Mouse (Mus musculus): ENCODE results near the gene Dtx1. TPM values are rescaled to one million over a fixed set of nuclear protein-coding genes. Genes with fewer than 3 reads are reported as not detected.

The Dtx1 gene
- total and polyA plus RNA-seq, 2 experiments from 2014 or later = 0.30 to 1.7 TPM

- DNase-seq (ENCODE audit: low spot score) (no peak), ATAC-seq (ENCODE audit: insufficient read depth, low read depth) (no peak)
- Histone ChIP-seq H3K9me3 (replicated peaks; ENCODE audit: control insufficient read depth, low read length) (0 out of 2 replicates have a peak, but pooled peaks cover 9% of the 10 kb centered on the region), H3K4me3 (ENCODE audit: low read depth, low read length) (no peak overlapping the region), H3K27ac (ENCODE audit: low read depth) (no peak overlapping the region), H3K36me3 (replicated peaks; ENCODE audit: control insufficient read depth, insufficient read depth, low read length) (no peaks in the 10 kb centered on the region), H3K4me1 (ENCODE audit: control insufficient read depth, insufficient read depth) (no peaks in the 10 kb centered on the region), H3K27me3 (ENCODE audit: control insufficient read depth, insufficient read depth, low read length) (no peaks in the 10 kb centered on the region), H3K4me2 (ENCODE audit: low read depth, low read length) (no peak overlapping the region), H3K9ac (replicated peaks; ENCODE audit: low read depth, low read length) (no peak overlapping the region)
- TF ChIP-seq EP300 (IDR thresholded peaks at IDR 0.05; ENCODE audit: low read depth) = no peak
- no peak for TF ChIP-seq CTCF (IDR thresholded peaks at IDR 0.05; ENCODE audit: low read depth)
- 79% methylated on average over 5 of the region's 5 CpGs for WGBS
These were observed 76.1 kb downstream of the Dtx1 start for GRCm38 (mm10) chr5:120635633-120636032.

- DNase-seq (ENCODE audit: low spot score) (no peak), ATAC-seq (ENCODE audit: insufficient read depth, low read depth) (no peak)
- H3K27me3 ChIP-seq (ENCODE audit: control insufficient read depth, insufficient read depth, low read length) = peaks cover 6% of the 10 kb centered on the region
- H3K36me3 ChIP-seq (replicated peaks; ENCODE audit: control insufficient read depth, insufficient read depth, low read length) = no peaks in the 10 kb centered on the region
- no peak overlapping the region for H3K27ac ChIP-seq (ENCODE audit: low read depth)
- no peaks in the 10 kb centered on the region for H3K4me1 ChIP-seq (ENCODE audit: control insufficient read depth, insufficient read depth)
- WGBS = 61% methylated on average over 5 of the region's 5 CpGs
- H3K4me2 ChIP-seq (ENCODE audit: low read depth, low read length) = no peak overlapping the region
- no peak for TF ChIP-seq EP300 (IDR thresholded peaks at IDR 0.05; ENCODE audit: low read depth)
- TF ChIP-seq CTCF (IDR thresholded peaks at IDR 0.05; ENCODE audit: low read depth) = no peak
- H3K4me3 ChIP-seq (ENCODE audit: low read depth, low read length) = no peak overlapping the region
- 0 out of 2 replicates have a peak, but pooled peaks cover 9% of the 10 kb centered on the region for H3K9me3 ChIP-seq (replicated peaks; ENCODE audit: control insufficient read depth, low read length)
- no peak overlapping the region for H3K9ac ChIP-seq (replicated peaks; ENCODE audit: low read depth, low read length)
These were observed 76.9 kb downstream of the Dtx1 start for GRCm38 (mm10) chr5:120634860-120635259.

GRCm38 (mm10) chr5:120634131-120634530, 77.6 kb downstream of the Dtx1 start, which contains the start of gene Cfap73:
Gene Cfap73, minus strand, starts transcription at chr5:120634235.
- H3K27ac ChIP-seq (ENCODE audit: low read depth) = no peak within 1 kb of the TSS
- H3K27me3 ChIP-seq (ENCODE audit: control insufficient read depth, insufficient read depth, low read length) = peaks cover 6% of the 10 kb centered on the region
- no peak within 1 kb of the TSS for H3K9ac ChIP-seq (replicated peaks; ENCODE audit: low read depth, low read length)
- DNase-seq (ENCODE audit: low spot score) (no peak), ATAC-seq (ENCODE audit: insufficient read depth, low read depth) (no peak)
- no peaks in the 10 kb centered on the region for H3K36me3 ChIP-seq (replicated peaks; ENCODE audit: control insufficient read depth, insufficient read depth, low read length)
- 0 out of 2 replicates have a peak, but pooled peaks cover 9% of the 10 kb centered on the region for H3K9me3 ChIP-seq (replicated peaks; ENCODE audit: control insufficient read depth, low read length)
- TF ChIP-seq CTCF (IDR thresholded peaks at IDR 0.05; ENCODE audit: low read depth) (no peak), EP300 (IDR thresholded peaks at IDR 0.05; ENCODE audit: low read depth) (no peak)
- no peak within 1 kb of the TSS for H3K4me2 ChIP-seq (ENCODE audit: low read depth, low read length)
- H3K4me1 ChIP-seq (ENCODE audit: control insufficient read depth, insufficient read depth) = no peaks in the 10 kb centered on the region
- no peak within 1 kb of the TSS for H3K4me3 ChIP-seq (ENCODE audit: low read depth, low read length)
- 34% methylated on average over 9 of the region's 9 CpGs for WGBS

GRCm38 (mm10) chr5:120631892-120632291, 79.8 kb downstream of the Dtx1 start:
- Histone ChIP-seq H3K4me1 (ENCODE audit: control insufficient read depth, insufficient read depth) (no peaks in the 10 kb centered on the region), H3K9ac (replicated peaks; ENCODE audit: low read depth, low read length) (no peak overlapping the region), H3K27me3 (ENCODE audit: control insufficient read depth, insufficient read depth, low read length) (peaks cover 6% of the 10 kb centered on the region), H3K4me2 (ENCODE audit: low read depth, low read length) (no peak overlapping the region), H3K9me3 (replicated peaks; ENCODE audit: control insufficient read depth, low read length) (0 out of 2 replicates have a peak, but pooled peaks cover 9% of the 10 kb centered on the region), H3K4me3 (ENCODE audit: low read depth, low read length) (no peak overlapping the region), H3K27ac (ENCODE audit: low read depth) (no peak overlapping the region), H3K36me3 (replicated peaks; ENCODE audit: control insufficient read depth, insufficient read depth, low read length) (peaks cover 7% of the 10 kb centered on the region)
- DNase-seq (ENCODE audit: low spot score) (no peak), ATAC-seq (ENCODE audit: insufficient read depth, low read depth) (no peak)
- TF ChIP-seq CTCF (IDR thresholded peaks at IDR 0.05; ENCODE audit: low read depth) (no peak), EP300 (IDR thresholded peaks at IDR 0.05; ENCODE audit: low read depth) (no peak)
- WGBS = 86% methylated on average over 5 of the region's 5 CpGs

- Histone ChIP-seq H3K4me2 (ENCODE audit: low read depth, low read length) (peak overlapping the region; percentile 46), H3K27ac (ENCODE audit: low read depth) (no peak overlapping the region), H3K9me3 (replicated peaks; ENCODE audit: control insufficient read depth, low read length) (0 out of 2 replicates have a peak, but pooled peaks cover 9% of the 10 kb centered on the region), H3K36me3 (replicated peaks; ENCODE audit: control insufficient read depth, insufficient read depth, low read length) (peaks cover 15% of the 10 kb centered on the region), H3K4me1 (ENCODE audit: control insufficient read depth, insufficient read depth) (no peaks in the 10 kb centered on the region), H3K9ac (replicated peaks; ENCODE audit: low read depth, low read length) (no peak overlapping the region), H3K4me3 (ENCODE audit: low read depth, low read length) (peak overlapping the region; percentile 14; the same call in 1 of the 2 replicates), H3K27me3 (ENCODE audit: control insufficient read depth, insufficient read depth, low read length) (peaks cover 6% of the 10 kb centered on the region)
- 5% methylated on average over 29 of the region's 29 CpGs for WGBS
- ATAC-seq (ENCODE audit: insufficient read depth, low read depth) (no peak), DNase-seq (ENCODE audit: low spot score) (no peak)
- TF ChIP-seq EP300 (IDR thresholded peaks at IDR 0.05; ENCODE audit: low read depth) (no peak), CTCF (IDR thresholded peaks at IDR 0.05; ENCODE audit: low read depth) (no peak)
These were observed 80.6 kb downstream of the Dtx1 start for GRCm38 (mm10) chr5:120631128-120631527.

Other genes with a start within 250 kb of the Dtx1 start
- 17.0 and 30.3 TPM in 2 replicates for gene Sdsl, start 239.1 kb downstream of the Dtx1 start, total RNA-seq (2014; rRNA removed; ENCODE audit: low replicate concordance)
- gene Sdsl, start 239.1 kb downstream of the Dtx1 start, polyA plus RNA-seq (2015; fragmentation: Nextera tagmentation; extraction: Ambion mirVana) = 20.7 TPM in 2 replicates
- gene Sds, start 235.4 kb downstream of the Dtx1 start, total RNA-seq (2014; rRNA removed; ENCODE audit: low replicate concordance) = not detected in 2 replicates
- gene Sds, start 235.4 kb downstream of the Dtx1 start, polyA plus RNA-seq (2015; fragmentation: Nextera tagmentation; extraction: Ambion mirVana) = not detected in 2 replicates
- 38.1 and 38.3 TPM in 2 replicates for gene Plbd2, start 208.3 kb downstream of the Dtx1 start, total RNA-seq (2014; rRNA removed; ENCODE audit: low replicate concordance)
- 43.9 and 47.2 TPM in 2 replicates for gene Plbd2, start 208.3 kb downstream of the Dtx1 start, polyA plus RNA-seq (2015; fragmentation: Nextera tagmentation; extraction: Ambion mirVana)
- 4.2 and 16.0 TPM in 2 replicates for gene Slc8b1, start 200.8 kb downstream of the Dtx1 start, total RNA-seq (2014; rRNA removed; ENCODE audit: low replicate concordance)
- 3.4 and 3.6 TPM in 2 replicates for gene Slc8b1, start 200.8 kb downstream of the Dtx1 start, polyA plus RNA-seq (2015; fragmentation: Nextera tagmentation; extraction: Ambion mirVana)
- gene Tpcn1, start 123.3 kb downstream of the Dtx1 start, total RNA-seq (2014; rRNA removed; ENCODE audit: low replicate concordance) = 15.8 and 27.6 TPM in 2 replicates
- 11.5 and 11.7 TPM in 2 replicates for gene Tpcn1, start 123.3 kb downstream of the Dtx1 start, polyA plus RNA-seq (2015; fragmentation: Nextera tagmentation; extraction: Ambion mirVana)
- gene Iqcd, start 122.9 kb downstream of the Dtx1 start, total RNA-seq (2014; rRNA removed; ENCODE audit: low replicate concordance) = not detected in 2 replicates
- gene Iqcd, start 122.9 kb downstream of the Dtx1 start, polyA plus RNA-seq (2015; fragmentation: Nextera tagmentation; extraction: Ambion mirVana) = 0.14 and 0.18 TPM in 2 replicates
- 20.2 and 24.5 TPM in 2 replicates for gene Rita1, start 99.3 kb downstream of the Dtx1 start, total RNA-seq (2014; rRNA removed; ENCODE audit: low replicate concordance)
- gene Rita1, start 99.3 kb downstream of the Dtx1 start, polyA plus RNA-seq (2015; fragmentation: Nextera tagmentation; extraction: Ambion mirVana) = 15.7 and 16.3 TPM in 2 replicates
- gene Ddx54, start 99.2 kb downstream of the Dtx1 start, total RNA-seq (2014; rRNA removed; ENCODE audit: low replicate concordance) = 23.0 and 24.1 TPM in 2 replicates
- gene Ddx54, start 99.2 kb downstream of the Dtx1 start, polyA plus RNA-seq (2015; fragmentation: Nextera tagmentation; extraction: Ambion mirVana) = 17.1 and 18.2 TPM in 2 replicates
- not detected in 2 replicates for gene Cfap73, start 77.7 kb downstream of the Dtx1 start, total RNA-seq (2014; rRNA removed; ENCODE audit: low replicate concordance)
- gene Cfap73, start 77.7 kb downstream of the Dtx1 start, polyA plus RNA-seq (2015; fragmentation: Nextera tagmentation; extraction: Ambion mirVana) = not detected in 2 replicates
- not detected in 2 replicates for gene Rasal1, start 63.1 kb downstream of the Dtx1 start, total RNA-seq (2014; rRNA removed; ENCODE audit: low replicate concordance)
- 0.10 TPM in 1 of 2 replicates, not detected in the other for gene Rasal1, start 63.1 kb downstream of the Dtx1 start, polyA plus RNA-seq (2015; fragmentation: Nextera tagmentation; extraction: Ambion mirVana)
- gene Oas2, start 37.9 kb upstream of the Dtx1 start, total RNA-seq (2014; rRNA removed; ENCODE audit: low replicate concordance) = 1.1 TPM in 1 of 2 replicates, not detected in the other
- 0.15 and 0.25 TPM in 2 replicates for gene Oas2, start 37.9 kb upstream of the Dtx1 start, polyA plus RNA-seq (2015; fragmentation: Nextera tagmentation; extraction: Ambion mirVana)
- 0.80 and 1.6 TPM in 2 replicates for gene Oas3, start 65.7 kb upstream of the Dtx1 start, total RNA-seq (2014; rRNA removed; ENCODE audit: low replicate concordance)
- 0.18 and 0.26 TPM in 2 replicates for gene Oas3, start 65.7 kb upstream of the Dtx1 start, polyA plus RNA-seq (2015; fragmentation: Nextera tagmentation; extraction: Ambion mirVana)
- gene Oas1e, start 83.6 kb upstream of the Dtx1 start, total RNA-seq (2014; rRNA removed; ENCODE audit: low replicate concordance) = not detected in 2 replicates
- not detected in 2 replicates for gene Oas1e, start 83.6 kb upstream of the Dtx1 start, polyA plus RNA-seq (2015; fragmentation: Nextera tagmentation; extraction: Ambion mirVana)
- gene Oas1c, start 100.6 kb upstream of the Dtx1 start, total RNA-seq (2014; rRNA removed; ENCODE audit: low replicate concordance) = 0.34 and 1.6 TPM in 2 replicates
- 0.83 and 0.92 TPM in 2 replicates for gene Oas1c, start 100.6 kb upstream of the Dtx1 start, polyA plus RNA-seq (2015; fragmentation: Nextera tagmentation; extraction: Ambion mirVana)
- gene Oas1f, start 135.4 kb upstream of the Dtx1 start, total RNA-seq (2014; rRNA removed; ENCODE audit: low replicate concordance) = not detected in 2 replicates
- gene Oas1f, start 135.4 kb upstream of the Dtx1 start, polyA plus RNA-seq (2015; fragmentation: Nextera tagmentation; extraction: Ambion mirVana) = not detected in 2 replicates
- not detected in 2 replicates for gene Oas1h, start 149.5 kb upstream of the Dtx1 start, total RNA-seq (2014; rRNA removed; ENCODE audit: low replicate concordance)
- not detected in 2 replicates for gene Oas1h, start 149.5 kb upstream of the Dtx1 start, polyA plus RNA-seq (2015; fragmentation: Nextera tagmentation; extraction: Ambion mirVana)
- gene Oas1g, start 175.7 kb upstream of the Dtx1 start, total RNA-seq (2014; rRNA removed; ENCODE audit: low replicate concordance) = 0.73 and 4.5 TPM in 2 replicates
- gene Oas1g, start 175.7 kb upstream of the Dtx1 start, polyA plus RNA-seq (2015; fragmentation: Nextera tagmentation; extraction: Ambion mirVana) = 0.52 TPM in 2 replicates
- 1.5 and 5.8 TPM in 2 replicates for gene Oas1a, start 195.6 kb upstream of the Dtx1 start, total RNA-seq (2014; rRNA removed; ENCODE audit: low replicate concordance)
- gene Oas1a, start 195.6 kb upstream of the Dtx1 start, polyA plus RNA-seq (2015; fragmentation: Nextera tagmentation; extraction: Ambion mirVana) = 1.9 and 2.0 TPM in 2 replicates
- not detected in 2 replicates for gene Oas1d, start 202.6 kb upstream of the Dtx1 start, total RNA-seq (2014; rRNA removed; ENCODE audit: low replicate concordance)
- not detected in 2 replicates for gene Oas1d, start 202.6 kb upstream of the Dtx1 start, polyA plus RNA-seq (2015; fragmentation: Nextera tagmentation; extraction: Ambion mirVana)

Data from heart, postnatal 0 days (tissue).